Mouse (Mus musculus): Measurements from ENCODE around the gene Carnmt1.

GRCm38 (mm10) chr19:18695116-18695515, 24.6 kb downstream of the Carnmt1 start:
- TF ChIP-seq CTCF (IDR thresholded peaks at IDR 0.05; ENCODE audit: insufficient read depth, low read depth, low read length) (no peak), POLR2A (IDR thresholded peaks at IDR 0.05; ENCODE audit: insufficient read depth, low read depth, low read length) (no peak)
